In genomic region chr1:33496128-33496527, GRCm38 (mm10) we compare ENCODE assay signal across 13 mouse cellular contexts.
"Had no signal": no experiment of that assay in that cellular context is flagged by ENCODE, and none has a peak within 500 bp of the region (broad histone marks: within the 10 kb centered on the region; RNA-seq: fewer than 3 reads in every experiment).

No protein-coding gene starts in this region.

- H3K27me3 ChIP-seq: limb, embryonic 15.5 days; neural tube, embryonic 15.5 days had no signal

- ATAC-seq: intestine, postnatal 0 days had no signal

- H3K4me3 ChIP-seq: left cerebral cortex, adult 2 months; limb, embryonic 15.5 days; myocyte; neural tube, embryonic 15.5 days had no signal

- H3K36me3 ChIP-seq: limb, embryonic 15.5 days; neural tube, embryonic 15.5 days had no signal

- DNase-seq: kidney, adult 8-10 months; kidney, postnatal 25 days; lung, adult 18-20 months; right cerebral cortex, adult 18-20 months; right cerebral cortex, postnatal 25 days; thymus, postnatal 14 days had no signal

- H3K4me1 ChIP-seq: limb, embryonic 15.5 days had no signal

- H3K9ac ChIP-seq: limb, embryonic 15.5 days; liver, embryonic 14.5 days; neural tube, embryonic 15.5 days had no signal

- H3K27ac ChIP-seq: left cerebral cortex, adult 2 months; limb, embryonic 15.5 days; liver, embryonic 14.5 days; neural tube, embryonic 15.5 days; stomach, postnatal 0 days had no signal

- H3K4me2 ChIP-seq: limb, embryonic 15.5 days; neural tube, embryonic 15.5 days had no signal

- H3K9me3 ChIP-seq: limb, embryonic 15.5 days; neural tube, embryonic 15.5 days had no signal
